Mouse (Mus musculus): Measurements from ENCODE around the gene Gm340.

Gm340 gene

DNA sequence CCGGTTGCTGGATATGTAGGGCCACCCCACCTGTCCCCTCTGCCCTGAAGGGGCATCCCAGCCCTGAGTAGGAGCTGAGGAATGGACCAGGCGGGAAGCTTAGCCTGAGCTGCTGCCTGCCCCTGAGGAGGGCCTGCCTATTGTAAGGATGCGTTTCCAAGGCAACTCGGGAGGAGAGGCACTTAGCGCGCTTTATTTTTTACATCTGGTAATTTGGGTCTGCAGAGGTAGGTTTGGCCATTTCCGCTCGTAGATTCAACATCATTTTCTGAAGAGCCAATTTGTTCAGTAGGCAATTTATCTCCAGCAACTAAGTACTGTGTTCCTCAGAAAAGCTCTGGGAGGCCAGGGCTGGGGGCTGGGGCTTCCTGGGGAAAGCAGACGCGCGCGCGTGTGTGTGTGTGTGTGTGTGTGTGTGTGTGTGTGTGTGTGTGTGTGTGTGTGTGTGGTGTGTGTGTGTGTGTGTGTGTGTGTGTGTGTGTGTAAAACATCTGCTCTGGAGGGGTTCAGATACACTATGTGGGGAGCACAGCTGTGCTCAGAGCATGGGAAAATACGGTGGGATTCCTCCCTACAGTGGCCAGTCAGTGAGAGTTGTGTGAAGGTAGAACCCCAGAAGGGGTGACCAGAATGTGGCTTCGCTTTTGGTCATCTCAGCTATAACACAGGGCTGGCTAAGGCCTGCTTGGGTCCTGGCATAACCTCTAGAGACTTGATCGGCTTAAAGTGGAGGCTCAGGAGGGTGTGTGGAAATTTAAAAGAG is 31.3 kb downstream of the Gm340 start:
- no peak for DNase-seq (ENCODE audit: low spot score in 2 of 2)

GRCm38 (mm10) chr19:41615606-41616224 is 33.5 kb downstream of the Gm340 start:
- peak in 1 of 2 experiments; percentile 77 for DNase-seq (ENCODE audit: low spot score in 2 of 2)

DNA sequence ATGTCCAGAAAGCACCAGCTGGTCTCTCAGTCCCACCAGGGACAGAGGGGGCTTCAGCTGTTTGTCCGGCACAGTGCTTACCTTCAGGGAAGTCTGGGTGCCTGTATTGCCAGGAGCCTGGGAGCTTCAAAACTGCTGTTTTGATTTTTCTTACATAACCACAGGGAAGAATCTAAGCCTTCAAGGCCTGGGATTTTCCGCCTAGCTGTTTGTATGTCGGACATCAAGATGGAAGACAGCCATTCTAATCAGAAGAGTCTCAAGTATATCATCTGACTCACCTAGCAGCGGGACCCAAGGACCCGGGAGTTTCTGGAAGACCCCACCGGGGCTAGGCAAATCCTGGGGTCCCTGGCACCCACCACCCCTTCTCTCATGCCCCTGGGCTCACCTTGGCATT is 34.1 kb downstream of the Gm340 start:
- DNase-seq (ENCODE audit: low spot score in 2 of 2): no peak

GRCm38 (mm10) chr19:41617102-41617501 is 34.9 kb downstream of the Gm340 start:
- DNase-seq (ENCODE audit: low spot score in 2 of 2): no peak

DNA sequence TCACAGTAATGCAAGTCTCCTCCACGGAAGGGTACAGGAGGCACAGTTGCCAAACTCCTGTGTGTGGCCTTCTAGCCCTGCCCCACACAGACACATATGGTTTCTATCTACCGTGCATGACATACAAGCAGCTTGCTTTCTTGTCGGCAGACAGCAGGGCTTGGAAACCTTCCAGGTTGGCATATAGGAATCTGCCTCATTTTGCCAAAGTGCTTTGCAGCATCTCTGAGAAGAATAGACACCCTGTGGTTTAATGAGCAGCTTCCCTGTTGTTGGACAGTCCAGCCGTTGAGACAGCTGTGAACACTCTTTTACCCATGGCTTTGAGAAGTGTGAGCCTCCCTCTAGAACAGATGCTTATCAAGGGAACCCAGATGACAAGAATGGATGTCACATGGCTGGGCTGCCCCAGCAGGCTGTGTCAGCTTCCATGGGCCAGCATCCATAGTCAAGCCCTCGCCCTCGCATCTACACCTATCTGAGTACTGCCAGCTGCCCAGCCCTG is 36.0 kb downstream of the Gm340 start:
- no peak for DNase-seq (ENCODE audit: low spot score in 2 of 2)

- no peak for DNase-seq (ENCODE audit: low spot score in 2 of 2)
Observed at GRCm38 (mm10) chr19:41618771-41619385, 36.7 kb downstream of the Gm340 start.

- DNase-seq (ENCODE audit: low spot score in 2 of 2): no peak
Observed at GRCm38 (mm10) chr19:41620366-41621092, 38.4 kb downstream of the Gm340 start.

GRCm38 (mm10) chr19:41628970-41629369 is 46.8 kb downstream of the Gm340 start:
- no peak for DNase-seq (ENCODE audit: low spot score in 2 of 2)

DNA sequence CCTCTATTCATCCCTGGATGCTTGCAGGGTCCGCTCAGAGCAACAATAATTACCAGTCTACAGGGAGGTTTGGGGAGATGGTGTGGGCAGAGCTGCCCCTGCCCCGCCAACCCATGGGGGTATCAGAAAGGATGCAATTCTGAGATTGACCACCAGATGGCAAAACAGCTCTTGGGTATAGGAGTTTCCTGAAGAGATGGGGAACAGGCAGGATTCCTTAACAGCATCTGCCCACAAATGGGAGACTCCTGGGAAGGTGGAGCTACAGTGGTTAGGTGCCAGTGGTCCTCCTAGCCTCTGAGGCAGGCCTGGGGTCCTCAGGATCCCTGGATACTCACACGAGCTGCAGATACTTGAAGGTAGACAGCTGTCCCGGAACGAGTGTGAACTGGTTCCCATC is 47.4 kb downstream of the Gm340 start:
- peak; percentile 46 to 56 for DNase-seq (ENCODE audit: low spot score in 2 of 2)

GRCm38 (mm10) chr19:41634099-41634498 is 51.9 kb downstream of the Gm340 start:
- no peak for DNase-seq (ENCODE audit: low spot score in 2 of 2)

DNA sequence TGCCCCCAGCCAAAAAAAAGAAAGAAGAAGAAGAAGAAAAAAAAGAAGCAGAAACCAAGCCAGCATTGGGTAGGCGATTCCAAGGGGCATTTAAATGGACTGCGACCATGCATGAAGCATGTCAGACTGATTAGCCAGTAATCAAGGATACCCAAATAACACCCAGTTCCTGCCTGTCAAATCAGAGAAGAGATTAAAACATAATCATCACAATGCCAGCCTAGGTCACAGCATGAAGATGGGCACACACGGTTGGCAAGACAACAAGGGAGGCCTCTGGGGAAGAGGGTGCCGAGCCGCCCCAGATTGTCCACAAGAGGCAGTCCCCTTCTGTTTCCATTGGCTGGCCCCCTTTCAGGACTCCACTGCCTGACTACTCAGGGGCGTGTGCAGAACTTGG is 52.8 kb downstream of the Gm340 start:
- no peak for DNase-seq (ENCODE audit: low spot score in 2 of 2)
